Mouse (Mus musculus) lung, embryonic 16.5 days (tissue): ENCODE measurements around the gene Trim75. TPM values are rescaled to one million over a fixed set of nuclear protein-coding genes. Genes with fewer than 3 reads are reported as not detected.

ENCODE experiments used
- ATAC-seq: fragments of 200-750 bp; cut with Nextera tagmentation; 2 replicates; pipeline ENCODE4 v1.8.0; 2017; ENCODE audit warnings: low read depth, mild to moderate bottlenecking, moderate library complexity
- H3K27ac ChIP-seq: fragments of 300-500 bp; sonication (generic); 2 replicates; pipeline ENCODE4 v1.5.1; 2014; ENCODE audit warnings: mild to moderate bottlenecking, control low read depth, low read length
- H3K27me3 ChIP-seq: fragments of 300-500 bp; sonication (generic); 2 replicates; pipeline ENCODE4 v1.6.1; 2014; ENCODE audit warnings: low read depth, low read length, mixed read lengths; ENCODE audit not compliant: control insufficient read depth, insufficient read depth
- H3K36me3 ChIP-seq: fragments of 300-500 bp; sonication (generic); 2 replicates; pipeline ENCODE4 v1.6.1; 2014; ENCODE audit warnings: low read length; ENCODE audit not compliant: control insufficient read depth, insufficient read depth
- H3K4me1 ChIP-seq: fragments of 300-500 bp; sonication (generic); replicated peaks from 2 replicates; pipeline ENCODE4 v1.6.1; 2014; ENCODE audit warnings: low read length, mixed read lengths; ENCODE audit not compliant: control insufficient read depth, insufficient read depth
- H3K4me2 ChIP-seq: fragments of 300-500 bp; sonication (generic); 2 replicates; pipeline ENCODE4 v1.6.1; 2014; ENCODE audit warnings: low read depth, low read length, control low read depth
- H3K4me3 ChIP-seq: fragments of 300-500 bp; sonication (generic); 2 replicates; pipeline ENCODE4 v1.5.1; 2014; ENCODE audit warnings: mild to moderate bottlenecking, low read length, control low read depth
- H3K9ac ChIP-seq: fragments of 300-500 bp; sonication (generic); 2 replicates; pipeline ENCODE4 v1.6.1; 2014; ENCODE audit warnings: low read length, control low read depth
- H3K9me3 ChIP-seq: fragments of 300-500 bp; sonication (generic); 2 replicates; pipeline ENCODE4 v1.6.1; 2016; ENCODE audit warnings: low read length; ENCODE audit not compliant: control insufficient read depth
- WGBS: fragments of 180-500 bp; shearing (Covaris S2); extraction: QIAGEN DNeasy Blood & Tissue Kit; methylation state at CpG from one replicate; pipeline ENCODE4 v1.1.7; 2014; 5-methylcytosine and 5-hydroxymethylcytosine counted together
- polyA plus RNA-seq: library from polyadenylated mRNA; unstranded; fragments of >200 nt; fragmentation: Nextera tagmentation; extraction: Ambion mirVana; gene quantifications from 2 replicates; pipeline ENCODE4 v1.2.1, GENCODE M21; 2015

Trim75 gene
- polyA plus RNA-seq, 1 experiment from 2014 or later: not detected

GRCm38 (mm10) chr8:64946820-64947697 lies 40.6 kb downstream of the Trim75 start, which contains the start of gene Tmem192:
Tmem192 (plus strand) TSS chr8:64947185.
- peak within 1 kb of the TSS; percentile 84 for H3K27ac ChIP-seq
- no peaks in the 10 kb centered on the region for H3K36me3 ChIP-seq
- WGBS: under 1% methylated on average over 58 of the region's 73 CpGs
- H3K27me3 ChIP-seq: 0 out of 2 replicates have a peak, but pooled peaks cover 2% of the 10 kb centered on the region
- peak within 1 kb of the TSS; percentile 84 for H3K4me3 ChIP-seq
- H3K9ac ChIP-seq: peak within 1 kb of the TSS; percentile 82
- no peaks in the 10 kb centered on the region for H3K9me3 ChIP-seq
- H3K4me2 ChIP-seq: peak within 1 kb of the TSS; percentile 67
- H3K4me1 ChIP-seq: peaks cover 3% of the 10 kb centered on the region; the same call in 1 of the 2 replicates
- peak; percentile 98 for ATAC-seq

- H3K36me3 ChIP-seq: no peaks in the 10 kb centered on the region
- peaks cover 3% of the 10 kb centered on the region; the same call in 1 of the 2 replicates for H3K4me1 ChIP-seq
- WGBS: 41% methylated on average over 8 of the region's 8 CpGs
- no peak overlapping the region for H3K27ac ChIP-seq
- no peak for ATAC-seq
- peak overlapping the region; percentile 3; the same call in 1 of the 2 replicates for H3K9ac ChIP-seq
- no peaks in the 10 kb centered on the region for H3K9me3 ChIP-seq
- H3K4me3 ChIP-seq: peak overlapping the region; percentile 27
- peak overlapping the region; percentile 67 for H3K4me2 ChIP-seq
- 0 out of 2 replicates have a peak, but pooled peaks cover 2% of the 10 kb centered on the region for H3K27me3 ChIP-seq
Measured at GRCm38 (mm10) chr8:64946441-64946819, 41.2 kb downstream of the Trim75 start.

GRCm38 (mm10) chr8:64945606-64946005 lies 42.0 kb downstream of the Trim75 start:
- 0 out of 2 replicates have a peak, but pooled peaks cover 2% of the 10 kb centered on the region for H3K27me3 ChIP-seq
- H3K9me3 ChIP-seq: no peaks in the 10 kb centered on the region
- H3K4me3 ChIP-seq: no peak overlapping the region
- H3K36me3 ChIP-seq: no peaks in the 10 kb centered on the region
- no peak overlapping the region for H3K9ac ChIP-seq
- no peak for ATAC-seq
- H3K4me2 ChIP-seq: no peak overlapping the region
- 70% methylated on average over 7 of the region's 7 CpGs for WGBS
- H3K4me1 ChIP-seq: peaks cover 3% of the 10 kb centered on the region; the same call in 1 of the 2 replicates
- H3K27ac ChIP-seq: no peak overlapping the region

- H3K4me3 ChIP-seq: no peak overlapping the region
Measured at GRCm38 (mm10) chr8:64944831-64945230, 42.8 kb downstream of the Trim75 start.

GRCm38 (mm10) chr8:64942946-64943345 lies 44.7 kb downstream of the Trim75 start:
- Histone ChIP-seq H3K4me2 (no peak overlapping the region), H3K36me3 (no peaks in the 10 kb centered on the region), H3K9ac (no peak overlapping the region), H3K27me3 (0 out of 2 replicates have a peak, but pooled peaks cover 2% of the 10 kb centered on the region), H3K9me3 (no peaks in the 10 kb centered on the region), H3K4me1 (peaks cover 3% of the 10 kb centered on the region; the same call in 1 of the 2 replicates), H3K4me3 (no peak overlapping the region), H3K27ac (no peak overlapping the region)
- ATAC-seq: no peak
- 12% methylated on average over 5 of the region's 5 CpGs for WGBS

More at GRCm38 (mm10) chr8:64944831-64945230, 42.8 kb downstream of the Trim75 start:
- ATAC-seq: no peak
- 0 out of 2 replicates have a peak, but pooled peaks cover 2% of the 10 kb centered on the region for H3K27me3 ChIP-seq
- peaks cover 3% of the 10 kb centered on the region; the same call in 1 of the 2 replicates for H3K4me1 ChIP-seq
- H3K4me2 ChIP-seq: no peak overlapping the region
- no peak overlapping the region for H3K27ac ChIP-seq
- 24% methylated on average over 5 of the region's 5 CpGs for WGBS
- H3K9me3 ChIP-seq: no peaks in the 10 kb centered on the region
- H3K36me3 ChIP-seq: no peaks in the 10 kb centered on the region
- no peak overlapping the region for H3K9ac ChIP-seq

GRCm38 (mm10) chr8:64941495-64941894 lies 46.1 kb downstream of the Trim75 start:
- Histone ChIP-seq H3K27me3 (0 out of 2 replicates have a peak, but pooled peaks cover 2% of the 10 kb centered on the region), H3K4me2 (no peak overlapping the region), H3K27ac (no peak overlapping the region), H3K4me3 (no peak overlapping the region), H3K9ac (no peak overlapping the region), H3K4me1 (peaks cover 4% of the 10 kb centered on the region; the same call in 1 of the 2 replicates), H3K9me3 (no peaks in the 10 kb centered on the region), H3K36me3 (no peaks in the 10 kb centered on the region)
- ATAC-seq: 0 out of 2 replicates have a peak, but pooled peaks have one; percentile 8
- WGBS: 12% methylated on average over 9 of the region's 9 CpGs

GRCm38 (mm10) chr8:64941019-64941418 lies 46.6 kb downstream of the Trim75 start:
- no peak overlapping the region for H3K27ac ChIP-seq
- no peaks in the 10 kb centered on the region for H3K9me3 ChIP-seq
- no peak overlapping the region for H3K4me3 ChIP-seq
- H3K4me2 ChIP-seq: no peak overlapping the region
- H3K36me3 ChIP-seq: no peaks in the 10 kb centered on the region
- 77% methylated on average over 8 of the region's 8 CpGs for WGBS
- ATAC-seq: no peak
- H3K27me3 ChIP-seq: 0 out of 2 replicates have a peak, but pooled peaks cover 2% of the 10 kb centered on the region
- no peak overlapping the region for H3K9ac ChIP-seq
- peaks cover 4% of the 10 kb centered on the region; the same call in 1 of the 2 replicates for H3K4me1 ChIP-seq

GRCm38 (mm10) chr8:64934997-64935396 lies 52.6 kb downstream of the Trim75 start:
- no peak overlapping the region for H3K4me2 ChIP-seq
- no peaks in the 10 kb centered on the region for H3K36me3 ChIP-seq
- H3K27me3 ChIP-seq: no peaks in the 10 kb centered on the region
- no peak for ATAC-seq
- no peak overlapping the region for H3K27ac ChIP-seq
- peaks cover 4% of the 10 kb centered on the region; the same call in 1 of the 2 replicates for H3K4me1 ChIP-seq
- H3K9ac ChIP-seq: no peak overlapping the region
- 63% methylated on average over 3 of the region's 3 CpGs for WGBS
- no peaks in the 10 kb centered on the region for H3K9me3 ChIP-seq
- H3K4me3 ChIP-seq: no peak overlapping the region
